Mouse (Mus musculus) 3134 (cell line): ENCODE results near the gene Scn3a.

Experiments
- DNase-seq: peaks from one replicate; pipeline ENCODE4 v3.0.0-alpha.2; 2011; ENCODE audit warnings: low spot score; ENCODE audit not compliant: insufficient read length; ENCODE audit errors: extremely low read depth

Scn3a gene

DNA sequence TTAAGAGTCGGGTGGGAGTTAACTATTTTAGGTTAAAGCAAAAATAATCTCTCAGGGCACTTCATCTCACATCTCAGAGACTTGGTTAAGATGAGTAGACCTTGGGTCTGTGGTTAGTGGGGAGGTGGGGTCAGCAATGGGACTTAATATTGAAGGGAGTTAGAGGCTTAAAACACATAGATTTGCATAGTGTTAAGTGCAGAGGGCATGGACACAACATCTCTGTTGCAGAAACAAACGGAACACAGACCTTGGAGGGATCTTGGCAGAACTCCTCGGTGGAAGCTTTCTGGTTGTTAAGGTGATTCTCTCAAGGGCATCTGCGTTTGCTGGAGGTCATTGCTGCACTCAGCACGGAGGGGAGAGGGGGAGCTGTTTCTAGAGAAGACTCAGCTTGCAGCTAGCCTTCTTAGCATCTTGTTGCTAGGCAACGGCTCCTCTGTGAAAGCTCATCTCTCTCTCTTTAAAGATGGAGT lies 152.6 kb downstream of the Scn3a start:
- DNase-seq, result no peak

DNA sequence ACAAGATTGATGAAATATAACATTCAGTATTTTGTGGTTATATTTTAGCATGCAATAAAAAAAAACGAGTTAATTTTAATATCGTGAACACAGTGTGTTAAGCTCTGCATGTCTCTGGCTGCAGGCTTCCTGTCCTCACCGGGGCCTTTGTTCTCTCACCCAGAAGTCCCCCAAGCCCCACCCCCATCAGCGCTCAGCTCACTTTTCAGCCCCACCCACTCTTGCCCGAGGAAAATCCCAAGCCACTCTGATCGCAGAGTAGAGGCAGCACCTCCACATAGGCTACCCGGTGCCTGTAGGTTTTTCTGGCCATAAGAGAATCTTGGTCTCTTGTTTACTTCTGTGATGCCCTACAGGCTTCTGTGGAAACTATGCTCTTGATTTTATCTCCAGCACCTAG lies 153.2 kb downstream of the Scn3a start:
- DNase-seq, result peak; percentile 28

DNA sequence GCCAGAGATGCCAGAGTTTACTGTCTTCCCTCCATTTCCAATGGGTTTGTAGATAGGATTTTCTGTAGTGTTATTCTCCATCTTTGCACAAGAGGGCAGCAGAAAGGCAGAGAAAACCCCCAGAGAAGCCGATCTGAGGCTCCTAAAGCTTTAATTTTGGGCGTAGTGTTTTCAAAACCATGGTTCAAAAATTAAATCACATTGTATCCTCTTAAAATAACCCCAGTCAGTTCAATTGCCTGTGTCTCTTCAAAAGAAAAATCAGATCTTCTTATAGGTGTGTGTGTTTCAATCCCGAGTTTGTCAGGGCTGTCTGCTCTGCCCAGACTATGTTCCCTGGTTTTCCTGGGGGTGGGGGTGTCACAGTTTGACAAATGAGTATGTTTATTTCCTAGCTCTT lies 153.7 kb downstream of the Scn3a start:
- peak; percentile 33 for DNase-seq
